Mouse (Mus musculus) megakaryocyte, embryonic 14.5 days (primary cell): Measurements from ENCODE around the gene Enox1.

Experiments used
- FLI1 ChIP-seq: IDR thresholded peaks from 2 replicates; pipeline ENCODE4 v1.6.1; 2012; ENCODE audit warnings: low read length, inconsistent platforms, mixed read lengths
- GATA1 ChIP-seq: IDR thresholded peaks from 3 replicates; pipeline ENCODE4 v1.6.1; 2012; ENCODE audit warnings: mixed read lengths, low read length, inconsistent platforms, borderline replicate concordance

GRCm38 (mm10) chr14:77156911-77157504, 445 bp downstream of the Enox1 start:
- no peak for TF ChIP-seq GATA1
- no peak for TF ChIP-seq FLI1
